Mouse (Mus musculus): ENCODE measurements at regions not wholly inside any gene's neighbourhood (a gene's known extent, or its start where the extent isn't known, plus 50 kb on each side); places are given as distances from the start of the nearest gene placed in this dataset.

DNA sequence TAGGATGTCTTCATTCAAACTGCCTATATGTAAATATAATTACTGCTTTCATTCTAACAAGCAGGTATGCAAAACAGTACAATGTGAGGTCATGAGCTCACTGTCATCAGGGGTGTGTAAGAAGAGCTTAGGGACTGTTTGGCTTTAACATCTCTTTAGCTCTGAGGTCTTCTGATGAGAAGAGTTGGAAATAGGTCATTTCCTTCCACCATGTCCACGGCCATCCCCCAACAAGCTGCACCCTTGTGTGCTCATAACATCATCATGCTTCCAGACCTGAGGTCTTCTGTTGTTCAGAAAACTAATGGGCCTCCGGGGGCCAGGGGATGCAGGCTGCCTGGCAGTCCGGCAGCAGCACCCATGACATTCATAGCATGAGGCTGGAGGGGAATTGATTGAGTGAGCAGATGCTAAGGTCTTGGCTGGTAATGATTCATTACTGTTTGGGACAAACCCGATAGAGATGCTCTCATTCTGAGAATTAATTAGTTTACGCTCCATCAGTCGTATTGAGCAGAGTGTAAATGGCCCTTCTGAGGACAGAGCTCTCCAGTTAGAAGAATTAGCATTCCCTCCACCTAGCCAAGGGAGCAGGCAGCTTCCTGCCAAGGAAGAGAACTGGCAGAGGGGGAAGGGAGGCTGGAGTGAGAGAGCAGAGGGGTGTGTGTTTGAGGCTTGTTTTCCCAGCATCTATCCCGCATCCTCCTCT, 64.0 kb downstream of the Rps24 start:
- DNase-seq, result peak; percentile 34

DNA sequence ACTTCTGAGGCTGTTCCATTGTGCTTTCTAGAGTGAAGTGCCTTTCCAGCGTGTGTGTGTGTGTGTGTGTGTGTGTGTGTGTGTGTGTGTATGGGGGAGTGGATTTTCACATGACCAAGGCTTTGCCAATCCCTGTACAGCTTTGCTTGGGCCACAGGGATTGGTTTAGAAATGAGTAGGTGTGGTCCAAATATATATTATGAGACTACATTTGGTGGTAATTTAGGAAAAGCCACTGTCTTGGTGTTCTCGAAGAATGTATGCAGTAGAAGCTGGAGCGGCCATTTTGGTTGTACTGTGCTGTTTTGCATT, 64.5 kb downstream of the Rps24 start:
- DNase-seq, result no peak

DNA sequence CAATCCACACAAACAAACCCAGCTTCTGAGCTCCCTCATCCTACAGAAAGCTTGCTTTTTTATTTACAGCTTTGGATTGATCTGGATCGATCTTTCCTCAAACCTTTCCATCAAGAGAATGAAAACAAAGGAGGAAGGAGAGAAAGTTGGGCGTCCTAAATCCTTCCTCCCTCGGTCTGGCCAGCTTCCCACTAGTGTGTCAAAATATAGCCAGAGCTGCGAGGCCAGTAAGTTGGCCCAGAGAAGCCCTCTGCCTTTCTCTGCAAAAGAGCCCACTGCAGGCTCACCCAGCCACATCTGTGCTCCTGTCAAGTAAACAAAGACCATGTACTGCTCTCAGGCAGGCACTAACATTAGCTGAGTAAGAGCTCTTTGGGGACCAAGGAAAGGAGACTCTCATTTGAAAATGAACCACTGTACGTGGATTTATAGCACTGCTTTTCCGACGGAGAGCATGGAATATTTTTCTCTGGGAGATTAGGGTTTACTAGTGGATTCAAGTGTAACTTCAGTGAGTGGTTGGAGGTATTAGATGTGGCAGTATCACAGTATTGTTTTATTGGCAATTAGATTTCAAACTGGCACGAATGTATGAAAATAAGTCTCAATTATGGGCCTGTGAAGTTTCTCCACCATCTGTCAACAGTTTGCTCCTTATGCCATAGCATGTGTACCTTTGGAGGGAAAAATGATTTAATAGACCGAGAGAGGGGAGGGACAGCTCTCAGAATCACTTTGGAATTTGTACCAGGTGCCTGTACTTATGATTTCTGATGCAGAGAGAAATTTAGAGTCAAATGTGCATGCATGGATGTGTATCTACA, 78.1 kb downstream of the Rps24 start:
- no peak for DNase-seq

DNA sequence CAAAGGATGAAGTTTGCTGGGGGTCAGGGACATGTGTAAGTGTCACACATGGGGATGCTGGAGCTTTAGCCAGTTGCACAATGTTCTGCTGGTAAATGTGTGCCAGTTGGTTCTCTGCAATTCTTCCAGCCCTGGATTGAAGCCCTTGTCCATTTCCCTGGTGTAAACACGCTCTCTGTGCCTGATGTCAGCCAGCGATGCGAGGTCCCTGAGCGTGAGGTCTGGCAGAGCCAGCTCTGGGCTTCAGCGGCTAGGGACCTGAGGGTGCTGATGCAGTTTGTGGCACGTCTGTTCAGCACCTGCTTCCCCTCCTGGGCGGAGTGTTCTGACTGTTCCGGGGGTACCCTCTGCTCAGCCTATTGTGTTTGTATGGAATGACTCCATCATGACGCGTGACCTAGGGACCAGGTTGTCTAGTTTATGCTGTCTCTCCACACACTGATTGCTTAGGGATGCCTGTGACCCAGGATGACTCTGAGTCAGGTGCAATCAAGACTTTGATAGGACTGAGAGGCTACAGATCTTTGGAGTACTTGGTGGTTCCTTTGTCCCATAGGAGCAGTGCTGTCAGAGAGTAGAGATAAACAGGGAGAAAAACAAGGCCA, 78.9 kb downstream of the Rps24 start:
- DNase-seq, result no peak

DNA sequence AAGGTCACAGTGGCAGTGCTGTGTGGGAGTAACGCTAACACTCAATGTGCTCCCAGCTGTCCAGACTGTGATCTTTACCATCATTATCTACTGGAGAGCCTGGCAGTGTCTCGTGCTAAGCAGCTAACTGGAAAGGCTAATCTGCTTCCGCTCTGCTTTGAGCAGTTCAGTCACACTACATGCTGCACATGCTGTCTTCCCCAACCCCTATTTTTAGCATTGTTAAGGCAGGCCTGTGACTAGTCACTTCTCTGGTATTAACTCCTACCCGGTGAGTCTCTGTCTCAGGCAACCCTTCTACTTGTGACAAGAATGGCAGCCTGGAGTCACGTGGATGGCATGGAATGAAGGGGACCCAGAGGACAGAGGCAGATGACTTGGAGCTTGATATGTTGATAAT, 88.2 kb downstream of the Rps24 start:
- no peak for DNase-seq

DNA sequence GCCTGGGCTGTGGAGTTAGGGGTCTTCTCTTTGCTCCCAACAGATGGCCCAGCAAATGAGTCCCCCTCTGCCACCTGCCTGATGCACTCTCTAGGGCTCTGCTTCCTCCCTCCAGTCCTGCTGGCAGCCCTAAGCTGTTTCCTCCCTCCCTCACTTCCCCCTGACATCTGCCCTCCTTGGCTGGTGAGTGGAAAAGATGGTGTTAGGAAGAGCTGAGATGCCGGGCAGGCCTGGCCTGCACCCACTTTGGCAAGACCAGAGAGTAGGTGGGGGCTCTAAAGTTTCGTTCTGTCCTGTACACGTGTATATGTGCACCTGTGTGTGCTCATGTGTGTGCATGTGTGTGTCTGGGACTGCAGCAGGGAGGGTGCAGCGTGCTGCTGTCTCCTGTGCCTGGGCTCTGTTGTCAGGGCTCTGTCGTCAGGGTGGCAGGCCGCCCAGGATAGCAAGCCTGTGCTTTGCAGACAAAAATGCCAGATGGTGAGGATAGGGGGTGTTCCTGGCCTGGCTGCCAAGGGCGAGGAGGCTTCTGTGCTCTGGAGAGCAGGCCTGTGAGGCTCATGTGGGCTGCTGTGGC, 91.7 kb downstream of the Rps24 start:
- DNase-seq, result peak; percentile 87

DNA sequence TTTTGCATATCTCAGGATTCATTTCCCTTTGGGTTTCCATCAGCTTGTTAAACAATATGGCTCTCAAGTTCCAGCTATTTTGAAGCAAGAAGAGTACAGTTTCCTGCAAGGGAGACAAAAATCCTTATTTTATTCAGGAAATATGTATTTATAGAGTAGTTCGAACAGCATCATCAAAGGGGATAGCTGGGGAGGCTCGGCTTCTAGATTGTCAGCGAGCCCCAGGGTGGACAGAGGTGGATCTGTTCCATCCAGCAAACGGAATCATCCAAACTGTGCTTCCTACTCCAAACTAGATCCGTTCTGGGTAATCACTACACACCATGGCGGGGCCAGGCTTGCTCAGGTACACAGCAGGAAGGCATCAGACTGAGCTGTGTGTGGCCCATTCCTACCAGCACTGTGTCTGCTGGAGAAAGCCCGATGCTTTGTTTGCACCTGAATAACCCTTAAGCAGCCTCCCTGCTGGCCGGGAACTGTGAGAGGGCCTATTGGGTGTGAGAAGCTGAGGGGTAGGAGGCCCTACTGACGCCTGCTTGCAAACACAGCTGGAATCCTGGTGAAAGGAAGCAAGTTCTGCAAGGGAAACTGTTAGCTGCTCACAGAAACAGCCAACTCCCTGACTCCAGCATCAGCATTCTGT, 92.3 kb downstream of the Rps24 start:
- peak; percentile 31 for DNase-seq

DNA sequence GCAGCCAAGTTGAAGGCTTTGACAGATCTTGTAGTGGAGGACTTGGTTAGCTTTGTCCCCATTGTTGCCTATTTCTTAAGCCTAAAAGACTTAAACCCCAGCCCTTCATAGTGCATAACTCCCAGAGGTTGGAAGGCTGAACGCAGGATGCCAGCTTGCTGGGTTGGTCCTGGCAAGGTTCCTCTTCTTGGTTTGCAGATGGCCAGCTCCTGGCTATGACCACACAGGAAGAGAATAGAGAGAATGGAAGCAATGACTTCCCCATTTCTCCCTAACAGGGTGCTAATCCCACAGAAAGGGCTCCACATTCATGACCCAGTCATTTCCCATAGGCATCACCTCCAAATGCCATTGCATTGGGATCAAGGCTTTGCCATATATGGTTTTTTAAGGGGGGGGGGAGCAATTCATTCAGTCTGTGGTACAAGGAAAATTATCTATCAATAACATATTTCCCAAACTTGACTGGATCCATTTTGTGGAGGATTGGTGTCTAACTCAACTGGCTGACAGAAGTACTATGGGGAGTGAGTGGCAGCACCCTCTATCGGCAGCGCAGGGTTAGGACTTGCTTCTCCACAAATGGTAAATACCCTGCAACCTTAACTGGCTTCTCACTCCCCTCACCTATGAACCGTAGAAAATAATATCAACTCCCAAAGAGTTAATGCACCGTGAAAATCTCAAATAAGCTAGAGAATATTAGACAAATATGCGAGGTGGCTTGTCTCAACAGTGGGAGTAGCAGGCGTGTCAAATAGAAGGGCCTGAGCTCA, 99.4 kb downstream of the Rps24 start:
- no peak for DNase-seq

DNA sequence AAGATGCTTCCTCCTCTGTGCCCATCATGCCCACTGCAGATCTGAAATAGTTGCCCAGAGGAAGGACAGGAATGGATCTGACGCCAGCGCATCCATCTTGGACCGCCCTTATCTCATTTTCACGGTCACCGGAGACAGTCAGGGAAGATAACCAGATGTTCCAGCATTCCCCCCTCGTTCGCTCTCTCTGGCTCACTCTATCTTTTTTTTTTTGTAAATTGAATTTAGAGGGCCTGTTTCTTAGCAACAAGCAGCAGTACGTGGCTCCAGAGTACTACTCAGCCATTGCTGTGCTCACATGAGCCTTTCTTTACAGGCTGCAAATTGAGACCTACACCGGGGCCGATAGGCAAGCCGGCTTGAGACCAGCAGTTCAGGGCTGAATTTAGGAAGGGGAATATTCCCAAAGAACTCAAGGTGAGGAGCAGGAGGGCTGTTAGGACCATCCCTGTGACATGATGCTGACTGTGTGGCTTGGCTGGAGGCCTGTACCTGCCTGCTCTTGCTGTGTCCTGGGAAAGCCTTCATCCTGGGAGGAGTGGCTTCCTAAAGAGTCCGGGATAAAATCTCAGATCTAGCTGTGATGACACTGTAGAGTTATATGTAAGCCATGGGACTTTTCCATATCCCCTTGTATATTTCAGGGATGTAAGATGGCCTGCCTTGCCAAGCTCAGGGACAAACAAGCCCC, 100.2 kb downstream of the Rps24 start:
- peak; percentile 18 for DNase-seq

DNA sequence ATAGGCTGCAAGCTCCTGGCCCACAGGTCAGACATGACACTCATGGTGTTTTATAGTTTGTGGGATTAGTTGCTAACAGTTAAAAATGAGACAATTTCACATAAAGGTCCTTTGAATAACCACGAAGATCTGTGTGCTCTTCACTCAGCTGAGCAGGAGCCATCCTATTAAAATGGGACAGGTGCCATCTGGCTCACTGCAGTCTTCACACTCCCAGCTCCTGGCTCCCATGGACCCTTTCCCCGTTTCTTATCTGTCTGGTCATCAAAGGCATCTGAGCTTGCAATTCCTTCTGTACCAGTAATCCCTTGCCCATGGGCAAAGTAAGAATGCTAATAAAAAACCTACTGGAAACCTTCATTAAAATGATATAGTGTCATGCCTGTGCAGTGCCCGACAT, 101.1 kb downstream of the Rps24 start:
- no peak for DNase-seq

DNA sequence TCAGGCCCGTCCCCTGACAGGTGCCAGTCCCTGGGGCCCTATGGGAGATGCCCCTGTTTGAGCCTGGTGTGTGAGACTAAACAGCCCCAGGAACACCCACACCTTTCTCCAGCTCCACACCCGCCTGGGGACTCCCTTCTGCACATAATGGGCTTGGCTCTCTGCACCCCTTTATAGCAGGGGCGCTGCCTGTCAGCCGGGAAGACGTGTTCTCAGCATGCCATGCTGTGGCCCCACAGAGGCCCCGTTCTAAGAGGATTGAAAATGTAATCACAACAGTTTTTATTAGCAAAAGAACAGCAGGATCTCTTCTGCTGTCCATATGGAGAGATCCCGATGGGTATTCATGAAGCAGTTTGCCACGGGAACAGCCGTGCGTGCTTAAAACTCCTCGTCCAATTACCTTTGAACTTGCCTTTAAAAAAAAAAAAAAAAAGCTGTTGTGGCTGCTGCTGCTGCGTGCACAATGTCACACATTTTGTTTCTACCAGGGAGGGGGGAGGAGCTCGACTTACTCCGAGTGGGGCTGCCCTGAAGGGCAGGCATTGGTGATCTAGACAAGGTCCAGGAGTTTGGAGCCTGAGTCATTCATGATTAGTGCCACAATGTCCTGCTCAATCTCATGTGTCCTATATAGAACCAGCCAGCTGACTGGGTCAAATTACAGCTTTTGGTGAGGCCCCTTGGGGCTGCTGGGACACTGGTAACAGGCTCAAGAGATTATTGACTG, 119.7 kb downstream of the Rps24 start:
- DNase-seq, result no peak

DNA sequence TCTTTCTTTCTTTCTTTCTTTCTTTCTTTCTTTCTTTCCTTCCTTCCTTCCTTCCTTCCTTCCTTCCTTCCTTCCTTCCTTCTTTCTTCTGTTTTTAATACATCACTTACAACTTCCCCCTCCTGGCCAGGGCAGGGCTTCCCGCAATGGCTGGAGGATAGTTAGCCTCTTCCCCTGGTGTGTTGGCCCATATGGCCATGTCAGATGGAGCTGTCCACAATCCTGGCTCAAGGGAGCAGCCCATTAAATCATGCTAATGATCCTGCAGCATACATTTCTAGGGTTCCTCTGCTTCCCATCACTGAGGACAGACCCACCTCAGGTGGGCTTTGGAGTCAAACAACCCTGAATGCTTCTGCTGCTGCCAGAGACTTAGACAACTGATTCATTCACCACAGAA, 121.4 kb downstream of the Rps24 start:
- no peak for DNase-seq

DNA sequence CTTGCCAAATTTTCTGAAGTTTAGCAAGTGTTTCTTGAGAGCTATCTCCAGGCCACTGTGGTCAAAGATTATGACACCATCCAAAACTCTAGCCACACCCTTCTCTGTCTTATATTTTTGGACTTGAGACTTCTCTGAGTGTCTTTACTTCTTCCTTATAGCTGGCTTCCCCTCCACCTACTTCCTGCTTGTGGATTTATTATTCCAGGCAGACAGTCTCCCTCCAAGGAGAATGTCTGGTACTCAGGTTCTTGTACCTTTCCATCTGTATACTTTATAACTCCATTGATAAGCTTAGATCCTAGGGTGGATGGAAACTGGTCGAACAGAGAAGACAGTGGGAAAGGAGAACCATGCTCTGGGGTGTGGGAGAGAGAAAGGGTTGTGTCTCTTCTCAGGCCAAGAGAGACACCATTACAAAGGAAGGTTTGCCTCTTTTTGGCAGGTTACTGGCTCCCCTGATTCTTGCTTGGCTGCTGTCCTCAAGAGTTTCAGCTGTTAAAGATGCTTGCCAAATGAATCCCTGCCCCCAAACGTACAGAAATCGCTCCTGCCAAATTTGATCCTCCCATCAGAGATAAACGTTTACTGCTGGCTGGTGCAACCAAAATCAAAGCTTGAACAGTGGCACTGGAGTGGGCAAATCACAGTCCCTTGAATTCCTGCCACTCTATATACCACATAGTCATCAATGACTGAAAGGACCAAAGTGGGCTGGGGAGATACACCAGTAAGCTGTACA, 125.5 kb downstream of the Rps24 start:
- no peak for DNase-seq

DNA sequence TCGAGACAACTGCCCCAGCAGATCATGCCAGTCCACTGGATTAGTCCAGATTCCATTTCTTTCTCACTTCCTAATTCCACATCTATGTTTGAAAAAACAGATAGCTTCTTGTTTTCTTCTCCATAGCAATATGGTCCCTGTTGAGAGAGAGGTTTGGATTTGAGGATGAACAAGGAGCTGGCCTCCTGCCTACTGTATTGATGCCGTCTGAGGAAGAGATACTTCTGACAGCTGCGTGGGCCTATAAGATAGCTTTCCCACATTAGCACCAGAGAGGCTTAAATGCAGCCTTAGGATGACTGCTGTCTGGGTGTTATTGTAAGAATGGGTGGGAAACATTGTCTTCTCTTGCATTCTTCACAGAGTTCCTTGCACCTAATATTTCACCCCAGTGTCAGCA, 128.9 kb downstream of the Rps24 start:
- no peak for DNase-seq

DNA sequence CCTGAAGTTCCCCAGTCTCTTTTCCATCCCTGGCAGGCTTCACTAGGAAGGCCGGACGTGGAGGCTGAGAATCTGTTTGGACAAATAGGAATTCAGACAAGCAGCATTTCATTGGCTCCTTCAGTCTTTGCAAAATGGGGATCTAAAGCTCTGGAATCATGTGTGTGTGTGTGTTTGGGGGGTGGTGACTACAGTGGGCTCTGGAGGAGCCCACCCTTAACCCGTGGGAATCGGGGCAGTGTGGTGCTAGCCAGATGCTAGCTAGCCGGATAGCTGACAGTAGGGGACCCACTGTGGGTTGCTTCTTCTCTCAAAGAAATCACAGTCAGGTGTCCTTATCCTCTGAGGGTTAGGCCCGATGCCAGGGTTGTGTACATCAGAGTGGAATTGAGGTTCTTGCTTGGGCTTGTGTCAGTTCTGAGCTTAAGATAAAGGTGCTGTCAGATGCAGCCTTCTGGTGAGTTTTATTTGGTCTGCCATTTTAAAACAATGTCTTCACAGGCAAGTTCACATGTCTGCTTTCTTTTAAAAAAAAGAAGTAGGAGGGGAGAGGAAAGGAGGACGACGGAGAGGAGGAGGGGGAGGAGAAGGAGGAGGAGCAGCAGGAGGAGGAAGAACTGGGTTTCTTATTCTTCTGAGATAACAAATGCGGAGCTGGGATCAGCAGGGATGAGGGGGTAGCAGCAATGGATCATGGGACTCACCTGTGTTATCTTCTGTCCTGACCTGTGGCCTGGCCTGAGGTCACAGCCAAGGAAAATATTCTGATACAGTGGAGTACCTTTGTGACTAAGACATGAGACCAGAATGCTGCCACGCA, 129.6 kb downstream of the Rps24 start:
- DNase-seq, result no peak

DNA sequence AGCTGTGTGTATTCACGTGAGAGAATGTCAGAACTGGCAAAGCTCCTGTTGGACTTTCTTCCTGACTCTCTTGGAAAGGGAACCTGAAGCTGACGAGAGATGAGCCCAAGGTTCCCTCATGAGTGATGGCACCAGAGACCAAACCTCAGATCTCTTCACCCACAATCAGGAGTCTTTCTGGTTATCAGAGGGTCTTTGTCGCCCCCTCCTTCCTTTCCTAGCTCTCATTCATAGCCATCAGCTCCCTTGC, 130.1 kb downstream of the Rps24 start:
- DNase-seq, result no peak

DNA sequence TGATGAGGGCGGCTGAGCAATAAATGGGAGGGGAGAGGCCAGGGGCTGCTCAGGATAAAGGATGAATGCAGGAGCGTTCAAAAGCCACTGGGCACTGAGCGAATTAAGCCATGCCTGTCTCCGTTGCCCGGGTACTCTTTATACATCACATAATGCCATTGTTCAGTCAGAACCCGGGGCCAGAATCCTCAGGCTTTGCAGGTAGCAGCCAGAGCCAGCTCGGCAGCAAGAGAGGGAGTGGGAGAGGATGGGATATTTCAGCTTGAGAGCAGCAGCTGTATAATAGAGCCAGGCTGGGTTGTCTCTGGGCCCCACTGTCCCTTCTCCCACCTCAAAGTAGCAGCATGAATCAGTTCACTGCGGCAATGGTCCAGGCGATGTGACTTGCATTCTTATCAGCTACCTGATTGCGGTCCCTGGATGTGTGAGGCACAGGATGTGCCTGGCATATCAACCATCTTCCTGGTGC, 130.5 kb downstream of the Rps24 start:
- DNase-seq, result peak; percentile 59

DNA sequence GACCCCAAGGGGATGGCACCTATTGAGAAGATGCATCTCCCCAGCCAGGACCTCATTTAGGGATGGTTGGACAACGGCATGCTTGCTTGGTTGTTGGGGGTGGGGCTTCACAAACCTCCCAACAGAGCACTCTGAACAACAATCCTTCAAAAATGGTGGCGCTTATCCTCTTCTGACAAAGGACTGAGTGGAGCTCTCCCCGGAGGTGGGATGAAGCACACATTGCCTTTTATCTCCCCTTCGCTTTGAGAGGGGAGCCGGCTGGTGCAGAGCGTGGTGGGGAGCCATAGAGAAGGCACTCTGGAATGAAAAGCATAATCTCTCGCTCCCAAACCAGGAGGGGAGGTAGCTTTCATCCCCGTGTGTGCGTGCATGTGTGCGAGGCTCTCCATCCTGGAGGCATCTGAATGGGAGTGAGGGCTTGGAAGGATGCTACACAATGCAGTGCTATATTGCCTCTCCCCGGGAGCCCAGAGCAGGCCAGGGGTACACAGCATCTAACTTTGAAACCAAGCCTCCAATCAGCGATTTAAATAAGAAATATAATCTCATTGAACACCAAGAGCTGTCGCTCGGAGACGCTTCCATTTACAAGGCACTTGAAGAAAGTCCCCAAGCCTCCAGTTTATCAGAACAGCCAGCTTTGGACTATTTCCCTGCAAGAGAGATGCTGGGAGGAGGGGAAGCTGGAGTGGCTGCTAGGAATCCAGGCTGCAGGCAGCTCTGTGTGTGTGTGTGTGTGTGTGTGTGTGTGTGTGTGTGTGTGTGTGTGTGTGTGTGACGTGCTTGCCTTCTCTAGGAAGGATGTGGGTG, 131.5 kb downstream of the Rps24 start:
- DNase-seq, result peak; percentile 35

DNA sequence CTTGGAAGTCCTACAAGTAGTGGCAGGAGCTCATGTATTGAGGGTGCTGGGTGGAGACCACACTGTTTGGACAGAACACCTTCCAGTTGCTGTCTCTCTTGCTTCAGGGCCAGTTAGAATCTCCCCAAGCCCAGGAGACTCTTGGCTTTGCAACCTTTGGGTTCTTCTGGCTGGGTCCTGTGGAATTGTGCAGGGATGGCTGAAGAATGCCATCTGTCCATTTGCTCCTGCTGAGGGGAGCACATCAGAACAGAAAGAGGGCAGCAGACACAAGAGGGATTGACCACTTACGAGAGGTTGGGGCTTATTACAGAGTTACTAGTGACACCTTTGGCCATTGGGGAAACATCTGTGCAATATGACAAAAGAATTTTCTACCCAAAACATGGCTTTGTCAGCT, 145.1 kb downstream of the Rps24 start:
- DNase-seq, result no peak

Data from right cerebral cortex, postnatal 4 days (tissue).